9 mouse cellular contexts compared by ENCODE assay signal in genomic region chr5:93042831-93043687, GRCm38 (mm10). TPM values are rescaled to one million over a fixed set of nuclear protein-coding genes. Genes with fewer than 3 reads are reported as not detected.
DNase-seq lines count a peak whose midpoint lies in the region; ATAC-seq lines count a peak whose summit lies in the region.
"Had no signal": no experiment of that assay in that cellular context is flagged by ENCODE, and none has a peak within 500 bp of the region (broad histone marks: within the 10 kb centered on the region; RNA-seq: fewer than 3 reads in every experiment).

No protein-coding gene starts in this region.

- no peaks in the 10 kb centered on the region for H3K36me3 ChIP-seq in hindbrain, embryonic 10.5 days
- H3K36me3 ChIP-seq in hindbrain, embryonic 11.5 days (ENCODE audit: control insufficient read depth, insufficient read depth, low read length): no peaks in the 10 kb centered on the region
- no peaks in the 10 kb centered on the region for H3K36me3 ChIP-seq in forebrain, embryonic 11.5 days (ENCODE audit: control insufficient read depth, insufficient read depth, low read length)
- no peaks in the 10 kb centered on the region for H3K36me3 ChIP-seq in limb, embryonic 15.5 days

- H3K4me2 ChIP-seq in hindbrain, embryonic 11.5 days (replicated peaks; ENCODE audit: low read depth, low read length): no peak overlapping the region
- H3K4me2 ChIP-seq in forebrain, embryonic 11.5 days (ENCODE audit: low read depth, low read length, severe bottlenecking): no peak overlapping the region
- no peak overlapping the region for H3K4me2 ChIP-seq in limb, embryonic 15.5 days

- WGBS in hindbrain, embryonic 10.5 days: 42% methylated on average over 18 of the region's 18 CpGs
- 46% methylated on average over 18 of the region's 18 CpGs for WGBS in hindbrain, embryonic 11.5 days
- 44% methylated on average over 18 of the region's 18 CpGs for WGBS in forebrain, embryonic 11.5 days
- WGBS in limb, embryonic 15.5 days: 47% methylated on average over 18 of the region's 18 CpGs

- no peak overlapping the region for H3K9ac ChIP-seq in hindbrain, embryonic 11.5 days (ENCODE audit: low read depth, low read length)
- no peak overlapping the region for H3K9ac ChIP-seq in forebrain, embryonic 11.5 days (ENCODE audit: low read length)
- H3K9ac ChIP-seq in limb, embryonic 15.5 days: no peak overlapping the region

- peaks cover 32% of the 10 kb centered on the region for H3K4me1 ChIP-seq in hindbrain, embryonic 10.5 days (replicated peaks)
- H3K4me1 ChIP-seq in hindbrain, embryonic 11.5 days (replicated peaks; ENCODE audit: control insufficient read depth, insufficient read depth, low read length): peaks cover 8% of the 10 kb centered on the region; the same call in 1 of the 2 replicates
- H3K4me1 ChIP-seq in forebrain, embryonic 11.5 days (replicated peaks; ENCODE audit: control insufficient read depth, insufficient read depth, low read length): peaks cover 18% of the 10 kb centered on the region
- peaks cover 25% of the 10 kb centered on the region for H3K4me1 ChIP-seq in limb, embryonic 15.5 days

- H3K9me3 ChIP-seq in hindbrain, embryonic 10.5 days: no peaks in the 10 kb centered on the region
- H3K9me3 ChIP-seq in hindbrain, embryonic 11.5 days (ENCODE audit: control insufficient read depth, low read length): no peaks in the 10 kb centered on the region
- H3K9me3 ChIP-seq in forebrain, embryonic 11.5 days (ENCODE audit: control insufficient read depth, low read length): no peaks in the 10 kb centered on the region
- no peaks in the 10 kb centered on the region for H3K9me3 ChIP-seq in limb, embryonic 15.5 days

- H3K27ac ChIP-seq in hindbrain, embryonic 10.5 days: no peak overlapping the region
- no peak overlapping the region for H3K27ac ChIP-seq in hindbrain, embryonic 11.5 days (ENCODE audit: low read depth, low read length)
- H3K27ac ChIP-seq in forebrain, embryonic 11.5 days (ENCODE audit: low read depth, low read length): no peak overlapping the region
- H3K27ac ChIP-seq in limb, embryonic 15.5 days: no peak overlapping the region

- ATAC-seq in hindbrain, embryonic 11.5 days (ENCODE audit: low FRiP score): no peak
- ATAC-seq in forebrain, embryonic 11.5 days (replicated peaks; ENCODE audit: low FRiP score): no peak
- ATAC-seq in limb, embryonic 15.5 days (ENCODE audit: insufficient number of reproducible peaks, low FRiP score, low TSS enrichment, low read depth): no peak

- peak overlapping the region; percentile 61; the same call in 1 of the 2 replicates for H3K4me3 ChIP-seq in hindbrain, embryonic 10.5 days
- no peak overlapping the region for H3K4me3 ChIP-seq in hindbrain, embryonic 11.5 days (ENCODE audit: low read depth, low read length)
- no peak overlapping the region for H3K4me3 ChIP-seq in forebrain, embryonic 11.5 days (ENCODE audit: low read depth, low read length)
- H3K4me3 ChIP-seq in limb, embryonic 15.5 days: peak overlapping the region; percentile 49; the same call in 1 of the 2 replicates

- H3K27me3 ChIP-seq in hindbrain, embryonic 10.5 days (ENCODE audit: insufficient read depth, poor library complexity, severe bottlenecking): peaks cover 84% of the 10 kb centered on the region
- peaks cover 56% of the 10 kb centered on the region for H3K27me3 ChIP-seq in hindbrain, embryonic 11.5 days (ENCODE audit: control insufficient read depth, insufficient read depth, low read length)
- peaks cover 46% of the 10 kb centered on the region for H3K27me3 ChIP-seq in forebrain, embryonic 11.5 days (ENCODE audit: control insufficient read depth, insufficient read depth, low read length)
- H3K27me3 ChIP-seq in limb, embryonic 15.5 days: peaks cover 62% of the 10 kb centered on the region

- DNase-seq in hindbrain, embryonic 10.5 days (ENCODE audit: low spot score): no peak
- DNase-seq in hindbrain, embryonic 11.5 days (ENCODE audit: low spot score): no peak
- DNase-seq in brain, adult 2 months (ENCODE audit: low read depth, low spot score): peak; percentile 42
- DNase-seq in forebrain, embryonic 11.5 days (ENCODE audit: low spot score): peak; percentile 51
- DNase-seq in thymus, postnatal 36 days: no peak
- no peak for DNase-seq in right cerebral cortex, postnatal 10 days (ENCODE audit: low spot score in 2 of 2)
- DNase-seq in c-Kit-positive CD71-positive TER-119-positive erythroid progenitor cells, embryonic 14.5 days (ENCODE audit: low spot score): no peak

RNA-seq across cellular contexts. Expression of gene Sowahb, which starts 1.8 kb away (rescaled TPM):
- polyA plus RNA-seq in hindbrain, embryonic 10.5 days (2016; fragmentation: Nextera tagmentation; extraction: Ambion mirVana): 0.47 and 0.86 TPM in 2 replicates
- 0.25 and 0.32 TPM in 2 replicates for polyA plus RNA-seq in hindbrain, embryonic 11.5 days (2014; fragmentation: Nextera tagmentation; extraction: Ambion mirVana)
- 0.16 and 0.63 TPM in 2 replicates for polyA plus RNA-seq in forebrain, embryonic 11.5 days (2014; fragmentation: Nextera tagmentation; extraction: Ambion mirVana)
- polyA plus RNA-seq in limb, embryonic 15.5 days (2015; fragmentation: Nextera tagmentation; extraction: Ambion mirVana): 0.41 and 0.65 TPM in 2 replicates
- polyA plus RNA-seq: spleen, adult 2 months had no signal

RNA-seq across cellular contexts. Expression of gene Sept11, which starts 50.2 kb away (rescaled TPM):
- polyA plus RNA-seq in hindbrain, embryonic 10.5 days (2016; fragmentation: Nextera tagmentation; extraction: Ambion mirVana): 237 and 263 TPM in 2 replicates
- polyA plus RNA-seq in hindbrain, embryonic 11.5 days (2014; fragmentation: Nextera tagmentation; extraction: Ambion mirVana): 241 and 243 TPM in 2 replicates
- 288 and 296 TPM in 2 replicates for polyA plus RNA-seq in forebrain, embryonic 11.5 days (2014; fragmentation: Nextera tagmentation; extraction: Ambion mirVana)
- 180 and 188 TPM in 2 replicates for polyA plus RNA-seq in limb, embryonic 15.5 days (2015; fragmentation: Nextera tagmentation; extraction: Ambion mirVana)

Comparison
In these comparisons a context has a peak if more than half of its experiments do, and no peak if none do; other contexts are left out.
1. H3K4me3 ChIP-seq: peak in hindbrain, embryonic 10.5 days (single experiment) and limb, embryonic 15.5 days (single experiment); none in hindbrain, embryonic 11.5 days (single experiment) and forebrain, embryonic 11.5 days (single experiment).
2. DNase-seq: peak in brain, adult 2 months (single experiment) and forebrain, embryonic 11.5 days (single experiment); none in hindbrain, embryonic 10.5 days (single experiment), hindbrain, embryonic 11.5 days (single experiment), thymus, postnatal 36 days (0 of 2), right cerebral cortex, postnatal 10 days (0 of 2) and c-Kit-positive CD71-positive TER-119-positive erythroid progenitor cells, embryonic 14.5 days (single experiment).